Mouse (Mus musculus) v-Abl transformed pro-B cells (cell line): ENCODE measurements around the gene Tenm4.

Source experiments
- in situ Hi-C, 2 experiments: fragments of 400-800 bp; cut with MboI; formaldehyde crosslinking; loops; one replicate each; pipeline ENCODE4 v1.15.1; 2025; ENCODE audit not compliant: unreplicated experiment in 2 of 2

Gene Tenm4

DNA sequence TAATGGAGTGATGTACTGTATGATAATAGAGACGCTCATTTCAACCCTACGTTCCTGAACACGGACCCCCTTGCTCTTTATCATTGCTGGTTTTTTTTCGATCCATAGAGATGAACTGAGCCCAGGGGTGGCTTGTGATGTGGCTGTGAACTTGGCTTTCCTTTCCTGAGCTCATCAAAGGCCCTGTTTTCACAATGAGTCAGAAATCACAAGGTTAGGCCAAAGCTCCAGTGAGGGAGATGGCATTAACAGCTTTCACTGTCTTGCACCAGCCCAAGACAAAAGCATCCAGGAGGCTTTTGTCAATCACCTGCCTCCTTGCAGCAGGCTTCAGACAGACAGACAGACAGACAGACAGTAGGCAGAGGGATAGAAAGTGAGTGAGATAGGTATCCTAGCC lies 219.8 kb downstream of the Tenm4 start:
- in situ Hi-C loops = no loop called here

DNA sequence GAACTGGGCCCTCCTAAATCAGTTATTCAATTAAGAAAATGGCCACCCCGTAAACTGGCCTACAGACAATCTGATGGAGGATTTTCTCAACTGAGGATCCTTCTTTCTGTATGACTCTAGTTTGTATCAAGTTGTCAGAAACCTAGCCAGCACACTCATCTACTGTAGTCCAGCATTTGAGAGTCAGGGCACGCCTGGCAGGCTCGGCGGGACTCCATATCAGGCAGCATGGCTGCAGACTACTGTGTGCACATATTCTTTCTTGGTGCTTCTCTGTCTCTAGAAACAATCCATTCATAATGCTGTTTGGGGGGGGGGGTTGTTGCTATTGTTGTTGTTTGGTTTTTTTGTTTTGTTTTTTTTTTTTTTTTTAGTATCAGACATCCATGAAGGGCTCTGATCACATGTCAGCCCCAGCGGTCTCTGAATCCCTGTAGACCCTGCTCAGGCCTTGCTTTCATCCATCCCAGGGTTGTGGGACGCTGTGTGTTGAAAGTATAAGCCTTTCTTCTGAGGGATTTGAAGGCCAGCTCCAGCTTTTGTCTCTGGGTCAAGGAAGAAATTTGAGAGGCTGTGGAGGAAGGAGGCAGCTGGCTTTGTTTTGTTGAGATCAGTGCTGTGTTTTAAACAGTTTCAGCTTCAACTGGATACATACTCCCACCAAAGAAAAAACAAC lies 220.9 kb downstream of the Tenm4 start:
- in situ Hi-C loops = no loop called here

DNA sequence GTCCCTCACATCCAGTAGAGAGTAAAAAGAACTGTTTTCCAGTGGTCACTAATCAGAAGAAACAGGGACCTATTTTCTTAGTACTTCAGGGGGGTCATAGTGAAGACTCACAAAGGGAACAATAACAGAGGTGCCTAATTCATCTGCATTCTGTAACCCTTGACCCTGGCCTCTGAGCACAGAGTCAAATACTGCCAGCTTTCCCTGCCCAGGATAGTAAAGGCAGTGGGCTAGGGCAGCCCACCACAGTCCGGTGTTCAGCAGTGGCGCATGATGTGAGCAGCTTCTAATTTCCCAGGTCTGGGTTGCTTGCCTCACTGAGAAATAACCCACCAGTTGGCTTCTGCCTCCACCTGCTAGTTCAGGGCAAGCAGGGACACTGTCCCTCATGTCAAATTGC lies 221.6 kb downstream of the Tenm4 start:
- in situ Hi-C loops = no loop called here

DNA sequence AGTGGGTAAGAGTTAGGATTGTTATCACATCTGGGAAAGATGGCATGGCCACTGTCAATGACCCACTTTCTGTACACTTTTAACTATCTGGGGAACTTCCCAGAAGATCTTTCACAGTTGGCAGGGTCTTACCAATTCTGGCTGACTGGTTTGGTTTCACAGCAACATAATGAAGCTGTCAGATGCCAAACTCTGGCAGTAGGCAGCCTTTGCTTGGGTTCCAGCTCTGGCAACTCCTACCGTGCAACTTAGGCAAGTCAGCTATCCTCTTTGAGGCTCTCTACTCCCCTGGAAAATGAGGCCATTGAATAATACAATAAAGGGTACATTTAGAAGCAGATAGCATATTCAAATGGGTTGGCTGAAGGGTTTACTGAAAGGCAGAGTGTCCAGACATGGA lies 226.9 kb downstream of the Tenm4 start:
- in situ Hi-C loops = no loop called here

DNA sequence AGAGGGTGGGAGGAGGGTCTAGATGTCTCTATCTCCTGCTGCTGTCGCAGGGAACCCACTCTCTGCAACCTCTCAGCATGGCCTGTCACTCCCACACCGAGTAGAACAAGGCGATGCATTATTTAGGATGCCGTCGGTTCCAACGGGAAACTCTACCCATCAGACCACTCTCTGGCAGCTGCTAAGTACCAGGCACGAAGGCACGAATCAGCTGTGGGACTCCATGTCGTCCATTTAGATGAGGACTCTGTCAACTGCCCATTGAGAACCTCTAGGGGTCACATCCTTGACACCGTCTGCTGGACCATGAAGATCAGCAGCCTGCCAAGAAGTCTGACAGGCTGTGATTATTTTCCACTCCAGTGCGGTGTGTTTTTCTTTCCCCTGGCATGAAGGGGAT lies 229.4 kb downstream of the Tenm4 start:
- in situ Hi-C loops = no loop called here

DNA sequence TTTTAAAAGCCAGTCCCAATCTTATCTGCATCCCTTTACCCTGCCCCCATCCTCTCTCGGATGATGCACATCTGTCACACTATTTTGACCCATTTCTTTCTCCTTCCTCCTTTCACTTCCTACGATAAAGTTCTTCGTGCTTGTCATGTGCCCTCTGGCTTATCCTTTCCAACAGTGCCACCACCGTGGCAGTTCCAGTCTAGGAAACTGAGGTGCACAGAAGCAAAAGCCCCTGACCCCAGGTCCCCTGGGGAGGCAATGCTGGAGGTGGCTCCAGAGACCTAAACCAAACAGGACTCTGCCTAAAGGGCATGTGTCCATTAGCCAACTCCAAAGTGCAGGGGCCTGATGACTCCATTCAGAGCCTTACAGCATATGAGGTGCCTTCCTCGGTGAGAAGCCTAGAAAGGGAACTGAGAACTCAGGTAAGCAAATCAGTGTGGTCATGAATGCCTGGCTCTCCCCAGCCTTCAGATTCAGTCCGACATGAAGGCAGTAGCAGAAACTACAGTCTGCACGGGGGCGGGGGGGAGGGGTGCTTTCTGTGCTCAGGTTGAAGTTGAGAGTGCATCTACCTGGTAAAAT lies 235.7 kb downstream of the Tenm4 start:
- in situ Hi-C loops = no loop called here

DNA sequence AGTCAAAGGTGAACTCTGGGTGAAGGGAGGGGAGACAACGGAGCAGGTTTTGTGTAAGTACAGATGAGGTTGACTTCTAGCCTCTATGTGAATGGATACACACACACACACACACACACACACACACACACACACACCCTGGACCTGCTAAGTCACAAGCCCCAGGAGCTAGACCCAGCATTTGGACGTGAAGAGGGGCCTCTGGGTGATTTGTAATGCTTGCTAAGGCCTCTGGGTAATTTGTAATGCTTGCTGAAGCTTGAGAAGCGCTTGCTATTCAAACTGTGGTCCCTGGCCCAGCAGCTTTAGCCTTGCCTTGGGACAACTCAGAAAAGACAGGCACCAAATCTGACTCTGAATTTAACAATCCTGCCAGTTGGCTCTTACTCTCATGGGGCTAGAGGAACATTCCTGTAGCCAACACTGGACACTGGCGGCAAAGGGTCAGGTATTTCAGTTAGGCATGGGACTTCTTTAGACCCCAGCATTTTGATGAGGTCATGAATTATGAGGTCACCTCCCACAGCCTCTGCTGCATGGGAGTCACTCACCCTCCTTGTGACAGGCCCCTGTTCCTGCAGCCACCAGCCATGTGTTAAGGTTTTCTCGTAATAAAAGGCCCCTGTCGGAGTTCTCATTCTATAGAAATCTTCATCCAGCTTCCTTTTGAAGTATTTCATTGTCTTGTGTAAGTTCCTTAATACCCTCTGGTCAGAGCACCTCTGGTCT lies 237.3 kb downstream of the Tenm4 start:
- in situ Hi-C loops = no loop called here

DNA sequence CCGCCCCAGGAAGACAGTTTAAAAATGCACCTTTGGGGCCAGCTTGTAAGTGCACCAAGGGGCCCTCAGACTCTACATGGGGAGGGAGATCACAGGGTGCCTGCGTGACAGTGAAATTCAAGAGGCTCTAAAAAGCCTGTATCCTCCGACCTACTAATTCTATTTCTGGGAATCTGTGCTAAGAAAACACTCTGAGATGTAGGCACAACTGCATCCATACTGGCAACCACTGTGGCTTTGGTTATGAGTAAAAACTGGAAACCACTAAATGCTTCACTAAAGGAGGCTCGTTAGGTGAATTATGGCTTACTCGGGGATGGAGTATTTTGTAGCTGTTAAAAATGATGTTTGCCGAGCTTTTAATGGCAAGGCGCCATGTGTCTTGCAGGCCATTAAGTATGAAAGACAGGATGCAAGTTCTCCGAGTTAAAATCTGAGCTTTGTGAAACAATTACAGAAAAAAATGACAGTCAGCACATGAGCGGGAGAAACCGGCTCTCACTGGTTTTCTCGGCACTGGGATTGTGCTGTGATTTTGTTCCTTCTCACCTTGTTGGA lies 238.4 kb downstream of the Tenm4 start:
- in situ Hi-C loops = no loop called here

DNA sequence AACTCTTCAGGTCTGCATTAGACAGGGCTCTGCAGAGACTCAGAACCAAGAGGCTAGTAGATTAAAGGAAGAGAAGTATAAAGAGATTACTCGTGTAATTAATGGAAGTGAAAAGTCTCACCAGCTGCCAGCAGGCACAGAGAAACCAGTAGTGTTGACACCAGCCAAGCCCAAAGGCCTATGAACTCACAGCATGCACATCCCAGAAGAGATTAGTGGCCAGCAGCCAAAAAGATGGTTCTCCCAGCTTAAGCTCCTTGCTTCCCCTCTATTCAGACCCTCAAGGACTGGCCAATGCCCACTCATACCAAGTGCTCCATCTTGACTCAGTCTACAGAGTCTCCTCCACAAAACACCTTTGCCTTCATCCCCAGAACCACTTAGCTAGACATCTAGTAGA lies 242.8 kb downstream of the Tenm4 start:
- in situ Hi-C loops = no loop called here

DNA sequence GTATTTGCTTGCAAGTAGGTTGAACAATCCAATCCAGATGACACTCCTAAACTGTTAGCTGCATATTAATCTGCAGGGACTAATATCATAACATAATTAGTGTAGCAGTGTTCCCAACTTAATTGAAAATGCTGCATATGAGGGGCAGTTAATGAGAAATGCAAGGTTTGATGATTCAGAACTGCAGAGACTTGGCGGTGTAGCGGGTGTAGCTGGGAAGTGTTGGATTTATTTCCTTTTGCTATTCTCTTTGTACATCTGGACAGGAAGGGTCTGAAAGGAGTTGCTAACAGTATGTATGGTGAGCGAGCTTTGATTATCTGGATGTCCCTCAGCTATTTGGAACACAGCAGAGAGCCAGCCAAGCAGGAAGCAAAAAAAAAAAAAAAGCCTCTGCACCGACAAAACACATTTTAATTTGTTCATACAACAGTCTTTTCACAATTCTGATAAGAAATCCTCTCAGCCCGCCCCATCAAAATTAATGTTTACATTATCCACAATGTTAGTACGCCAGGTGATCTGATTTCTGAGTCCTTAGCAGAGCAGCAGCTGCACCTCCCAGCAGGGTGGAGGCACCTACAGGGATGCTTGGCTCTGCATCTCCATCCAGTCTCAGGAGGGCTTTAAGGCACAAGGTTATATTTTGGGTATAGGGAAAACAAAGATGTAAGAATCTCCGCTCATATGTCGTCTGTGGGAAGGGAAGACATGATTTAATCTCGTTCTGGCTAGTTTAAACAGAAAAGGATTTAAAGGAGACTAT lies 243.4 kb downstream of the Tenm4 start:
- in situ Hi-C loops = no loop called here

DNA sequence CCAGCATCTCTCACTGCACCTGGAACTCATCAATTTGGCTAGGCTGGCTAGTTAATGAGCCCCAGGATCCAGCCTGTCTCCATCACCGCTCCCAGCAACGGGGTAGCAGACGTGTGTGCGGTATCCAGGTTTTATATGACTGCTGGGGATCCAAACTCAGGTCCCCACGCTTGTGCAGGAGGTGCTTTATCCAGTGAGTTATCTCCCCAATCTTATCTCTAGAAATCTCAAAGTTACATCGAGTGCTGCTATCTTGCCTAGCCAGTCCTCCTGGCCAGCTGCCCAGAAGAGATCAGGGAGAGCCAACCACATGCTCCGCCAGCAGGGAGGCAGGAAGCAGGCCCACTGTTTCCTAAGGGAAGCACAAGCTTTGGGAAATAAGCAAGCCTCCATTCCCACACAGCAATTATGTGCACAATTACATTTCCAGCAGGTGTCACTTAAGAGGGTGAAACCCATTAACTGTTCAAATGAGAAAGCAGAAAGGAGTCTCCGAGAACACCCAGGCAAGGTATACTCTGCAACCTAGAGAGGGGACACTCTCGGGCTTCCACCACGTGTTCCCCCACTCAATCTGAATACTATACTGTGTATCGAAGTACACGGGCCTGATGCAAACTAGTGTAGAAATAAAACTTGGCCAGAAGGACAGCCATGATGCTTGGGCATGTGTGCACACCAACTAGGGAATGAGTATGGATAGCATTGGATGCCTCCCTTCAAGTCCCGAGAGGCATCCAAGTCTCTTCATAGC lies 246.4 kb downstream of the Tenm4 start:
- in situ Hi-C loops = no loop called here

DNA sequence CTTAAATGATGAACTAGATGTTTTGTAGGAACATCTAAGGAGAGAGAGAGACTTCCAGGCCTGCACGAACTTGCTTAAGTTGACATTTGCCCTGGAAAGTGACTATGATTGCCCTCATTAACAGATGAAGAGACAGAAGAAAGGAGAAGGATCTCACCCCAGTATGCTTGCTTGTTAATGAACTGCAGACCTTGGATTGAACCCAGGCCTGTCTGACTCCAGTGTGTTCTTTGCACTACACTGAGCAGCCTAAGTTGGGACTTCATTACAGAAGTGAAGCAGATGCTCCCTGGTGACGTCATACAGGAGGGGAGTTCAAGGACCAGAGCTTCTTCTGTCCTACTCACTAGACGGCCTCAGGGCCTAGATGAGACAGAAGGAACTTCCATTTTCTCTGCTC lies 247.1 kb downstream of the Tenm4 start:
- in situ Hi-C loops = no loop called here

DNA sequence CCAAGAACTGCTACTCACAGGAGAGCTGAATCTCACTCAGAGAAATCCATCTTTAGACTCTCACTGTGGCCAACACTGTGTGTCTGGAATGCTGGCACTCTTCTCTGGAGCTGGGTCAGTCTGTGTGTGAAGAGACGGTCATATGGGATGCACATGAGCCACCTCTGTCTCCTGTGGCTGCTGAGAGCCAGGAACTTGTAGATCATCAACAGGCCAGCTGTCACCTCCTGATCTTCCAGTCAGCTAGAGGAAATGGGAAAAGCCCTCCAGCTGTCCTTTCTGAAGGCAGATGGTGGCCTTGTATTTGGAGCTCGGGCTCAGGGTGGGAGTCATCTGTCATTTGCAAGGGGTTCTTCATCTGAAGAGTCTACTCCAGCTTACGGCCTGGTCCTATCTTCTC lies 249.0 kb downstream of the Tenm4 start:
- in situ Hi-C loops = no loop called here

DNA sequence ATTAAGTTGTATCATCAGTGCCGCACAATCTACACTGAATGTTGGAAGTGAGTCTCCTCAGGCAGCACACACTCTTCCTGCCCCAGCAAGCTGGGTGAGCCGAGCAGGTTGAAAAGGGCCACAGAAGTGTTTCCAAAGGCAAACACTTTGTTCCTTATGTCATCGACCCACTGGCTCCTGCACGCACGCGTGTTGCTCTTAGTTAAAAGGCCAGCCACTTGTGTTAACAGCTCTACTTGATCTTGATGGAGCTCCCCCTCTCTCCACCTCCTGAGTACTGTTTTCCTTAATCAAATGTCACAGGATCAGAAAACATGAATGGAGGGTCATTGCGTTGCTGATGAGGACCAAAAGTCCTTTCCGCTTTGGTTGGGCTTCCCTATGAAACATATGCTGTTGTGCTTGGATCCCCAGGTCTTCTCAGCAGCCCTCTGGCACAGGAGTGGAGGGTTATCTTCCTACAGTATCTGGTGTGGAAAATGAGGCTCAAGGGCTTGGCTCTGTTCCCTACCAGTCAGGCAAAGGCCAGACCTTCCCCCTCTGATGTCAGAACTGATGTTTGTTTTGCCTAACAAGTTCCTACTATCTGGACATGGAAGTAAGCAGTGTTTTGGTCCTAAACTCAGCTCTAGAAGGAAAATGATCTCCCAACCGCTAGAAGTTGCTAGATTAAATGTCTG lies 250.0 kb downstream of the Tenm4 start:
- in situ Hi-C loops = no loop called here

DNA sequence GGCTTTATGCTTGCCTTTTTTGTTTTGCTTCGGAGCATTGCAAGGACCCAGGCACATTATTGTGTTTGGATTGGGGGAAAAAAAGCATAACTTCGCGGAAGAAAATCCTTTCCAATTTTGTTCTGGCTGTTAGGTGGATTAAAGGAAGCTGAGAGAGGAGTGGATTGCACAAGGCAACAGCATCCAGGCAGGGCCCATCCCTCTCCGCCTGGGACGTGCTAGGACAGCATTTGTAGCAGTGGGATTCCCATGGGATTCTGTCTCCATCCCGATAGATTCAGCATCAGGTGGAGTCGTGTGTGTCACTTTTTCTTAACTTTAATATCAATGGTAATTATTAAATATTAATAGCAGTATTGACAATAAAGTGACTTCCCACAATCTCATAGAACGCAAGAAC lies 255.9 kb downstream of the Tenm4 start:
- in situ Hi-C loops = no loop called here

DNA sequence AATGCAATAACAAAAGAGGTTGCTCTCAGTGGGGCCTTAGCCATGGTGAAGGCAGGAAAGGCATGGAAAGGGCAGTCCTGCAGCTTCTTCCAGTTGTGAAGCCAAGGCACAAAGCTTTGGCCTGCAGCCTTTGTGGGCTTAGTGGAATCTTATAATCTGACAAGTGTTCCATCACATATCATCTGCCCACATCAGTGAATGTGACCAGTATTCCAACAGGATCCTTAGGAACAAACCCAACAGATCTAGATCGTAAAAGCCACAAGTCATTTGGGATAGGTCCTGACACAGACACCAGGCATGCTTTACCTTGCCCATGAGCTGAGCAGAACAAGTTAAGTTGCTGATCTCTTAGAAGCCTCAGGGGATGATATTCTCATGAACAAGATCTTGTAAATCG lies 262.3 kb downstream of the Tenm4 start:
- in situ Hi-C loops = no loop called here

DNA sequence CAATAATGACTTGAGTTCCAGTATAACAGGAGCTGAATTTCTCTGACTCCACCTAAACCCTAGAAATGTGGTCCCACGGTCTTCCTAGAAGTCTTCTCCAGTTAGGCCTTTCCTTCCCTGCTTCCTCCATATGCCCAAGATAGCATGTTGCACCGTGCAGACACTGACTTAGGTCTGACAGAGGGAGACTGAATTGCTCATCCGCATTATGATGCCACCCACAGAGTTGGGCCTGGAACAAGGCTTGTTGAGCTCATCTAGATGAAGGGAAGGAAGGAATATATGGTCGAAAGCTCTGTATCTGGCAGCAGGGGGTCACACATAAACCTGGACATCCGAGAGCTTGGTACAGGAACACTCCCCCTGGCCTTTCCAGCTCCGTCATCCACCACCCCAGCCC lies 267.3 kb downstream of the Tenm4 start:
- in situ Hi-C loops = no loop called here

DNA sequence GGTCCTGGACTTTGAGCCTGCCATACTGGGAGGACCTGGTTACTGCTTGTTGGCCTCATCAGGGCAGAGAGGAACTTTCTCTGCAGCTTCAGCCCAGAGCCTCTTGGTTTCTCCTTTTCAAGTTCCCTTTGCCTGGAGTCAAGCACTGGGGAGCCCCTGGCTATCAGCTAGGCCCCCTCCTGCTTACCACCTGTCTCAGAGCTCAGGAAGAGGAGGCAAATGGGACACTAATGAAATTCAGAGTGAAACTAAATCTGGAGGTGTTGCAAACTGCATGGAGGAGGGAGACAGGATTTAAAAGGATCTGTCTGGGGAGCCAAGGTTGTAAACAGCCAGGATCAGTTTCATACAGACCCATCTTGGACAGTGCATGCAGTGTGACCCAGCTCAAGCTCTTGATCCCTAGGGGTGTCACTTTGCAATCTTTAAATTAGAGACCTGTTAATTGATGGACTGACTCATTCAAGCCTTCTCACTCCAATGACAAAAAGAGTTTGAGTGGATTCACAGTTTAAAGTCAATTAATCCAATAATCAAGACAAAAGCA lies 269.2 kb downstream of the Tenm4 start:
- in situ Hi-C loops = no loop called here

DNA sequence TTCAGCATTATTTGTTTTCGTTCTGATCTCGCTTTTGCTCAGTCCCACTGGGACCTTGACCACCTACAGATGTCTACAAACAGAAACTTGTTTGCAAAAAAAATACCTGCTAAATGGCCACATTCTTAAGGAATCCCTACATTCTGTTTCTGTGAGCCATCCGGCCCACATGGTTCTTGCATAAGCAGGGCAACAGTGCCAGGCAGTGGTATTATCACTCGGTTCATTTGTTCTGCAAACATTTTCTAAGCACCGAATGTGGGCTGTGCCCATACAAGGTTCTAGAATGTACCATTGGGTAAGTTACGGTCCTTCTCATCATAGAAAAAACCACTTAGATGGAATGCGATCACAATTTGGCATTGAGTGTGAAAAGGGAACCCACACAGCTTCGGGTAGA lies 274.7 kb downstream of the Tenm4 start:
- in situ Hi-C loops = no loop called here
